Mouse (Mus musculus): ENCODE data around the gene Mmp24.

Mmp24 gene

DNA sequence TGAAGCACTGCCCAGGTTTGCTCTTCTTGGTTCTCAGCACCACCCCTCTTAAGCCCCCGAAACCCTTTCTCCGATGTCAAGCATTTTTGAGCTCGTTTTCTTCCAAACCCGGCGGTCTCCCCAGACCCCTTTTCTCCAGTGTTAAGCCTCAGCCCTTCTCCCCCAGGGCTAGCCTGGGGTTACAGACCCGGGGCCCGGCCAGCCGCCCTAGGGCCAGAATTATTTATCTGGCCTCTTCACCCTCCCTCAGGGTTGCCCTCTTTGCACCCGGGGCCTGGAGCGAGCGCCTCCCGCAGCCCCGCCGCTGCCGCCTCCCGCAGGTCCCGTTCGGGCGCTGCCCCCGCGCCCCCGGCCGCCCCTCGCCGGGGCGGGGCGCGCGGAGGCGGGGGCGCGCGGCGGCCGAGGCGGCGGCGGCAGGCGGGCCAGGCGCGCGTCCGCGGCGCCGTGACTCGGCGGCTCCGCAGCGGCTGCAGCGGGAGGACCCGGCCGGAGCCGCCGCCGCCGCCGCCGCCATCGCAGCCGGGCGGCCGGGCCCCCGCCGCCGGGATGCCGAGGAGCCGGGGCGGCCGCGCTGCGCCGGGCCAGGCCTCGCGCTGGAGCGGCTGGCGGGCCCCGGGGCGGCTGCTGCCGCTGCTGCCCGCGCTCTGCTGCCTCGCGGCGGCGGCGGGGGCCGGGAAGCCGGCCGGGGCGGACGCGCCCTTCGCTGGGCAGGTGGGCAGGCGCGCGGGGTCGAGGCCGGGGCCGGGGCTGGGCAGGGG lies at the start of gene Mmp24:
Gene Mmp24 (plus strand): TSS at position 416 of the 758 bp plus-strand sequence.
- WGBS: 15% methylated on average over 99 of the region's 100 CpGs

DNA sequence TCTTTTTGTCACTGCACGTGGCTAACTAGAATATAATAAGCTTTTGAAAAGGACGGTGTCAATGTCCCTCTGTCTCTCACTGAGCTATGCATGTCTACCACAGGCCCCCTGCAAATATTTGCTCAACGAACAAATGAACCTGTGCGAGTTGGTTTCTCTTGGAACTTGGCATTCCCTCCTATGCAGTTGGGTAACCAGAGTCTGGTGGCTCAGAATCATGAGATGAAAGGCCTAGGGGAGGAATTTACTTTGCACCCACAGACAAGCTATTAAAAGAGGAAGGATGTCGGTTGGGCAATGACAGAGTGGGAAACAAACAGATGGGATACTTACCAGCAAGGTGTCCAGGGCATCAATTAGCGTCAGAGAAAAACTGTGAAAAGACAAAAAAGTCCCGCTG lies 48.8 kb upstream of the Mmp24 start:
- 73% methylated on average over 7 of the region's 7 CpGs for WGBS

DNA sequence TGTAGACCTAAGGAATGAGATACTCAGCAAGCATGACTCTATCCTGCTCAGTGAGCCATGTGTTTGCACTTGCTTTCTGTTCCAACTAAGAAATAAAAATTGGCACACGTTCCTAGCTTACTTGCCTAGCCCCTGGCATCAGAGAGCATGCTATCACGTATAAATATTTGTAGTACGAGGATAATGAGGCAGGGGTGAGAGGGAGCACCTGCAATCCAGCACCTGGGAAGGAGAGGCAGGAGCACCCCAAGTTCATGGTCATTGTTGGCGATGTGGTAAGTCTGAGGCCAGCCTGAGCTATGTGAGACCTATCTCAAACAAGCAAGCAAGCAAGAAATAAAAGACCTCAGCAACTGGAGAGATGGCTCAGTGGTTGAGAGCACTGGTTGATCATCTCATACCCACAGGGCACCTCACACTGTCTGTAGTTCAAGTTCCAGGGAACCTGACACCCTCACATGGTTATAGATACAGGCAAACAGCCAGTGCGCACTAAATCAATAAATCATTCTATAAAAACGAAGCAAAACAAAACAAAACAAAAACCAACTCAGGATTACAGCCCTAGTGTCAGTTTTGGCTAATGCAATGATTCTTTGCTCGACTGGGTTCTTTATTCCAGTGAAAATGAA lies 47.3 kb upstream of the Mmp24 start:
- 66% methylated on average over 7 of the region's 7 CpGs for WGBS

DNA sequence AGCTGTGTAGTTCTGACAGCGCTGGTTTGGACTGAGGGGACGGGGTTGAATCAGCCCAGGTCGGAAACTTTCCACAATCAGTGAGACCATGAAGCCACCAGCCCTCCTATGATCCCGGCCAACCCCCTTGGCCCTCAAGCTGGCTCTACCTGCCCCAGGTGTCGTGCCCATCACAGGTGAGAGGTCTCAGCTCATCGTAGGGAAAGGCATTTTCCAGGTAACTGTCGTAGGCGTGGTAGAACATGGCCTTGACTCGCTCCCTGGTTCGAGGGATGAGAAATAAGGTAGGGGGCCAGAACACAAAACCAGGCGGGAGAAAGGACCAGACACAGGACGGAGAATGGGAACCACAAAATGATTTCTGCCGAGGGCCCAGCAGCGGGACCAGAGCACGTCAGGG lies 46.4 kb upstream of the Mmp24 start:
- 5% methylated on average over 15 of the region's 15 CpGs for WGBS

DNA sequence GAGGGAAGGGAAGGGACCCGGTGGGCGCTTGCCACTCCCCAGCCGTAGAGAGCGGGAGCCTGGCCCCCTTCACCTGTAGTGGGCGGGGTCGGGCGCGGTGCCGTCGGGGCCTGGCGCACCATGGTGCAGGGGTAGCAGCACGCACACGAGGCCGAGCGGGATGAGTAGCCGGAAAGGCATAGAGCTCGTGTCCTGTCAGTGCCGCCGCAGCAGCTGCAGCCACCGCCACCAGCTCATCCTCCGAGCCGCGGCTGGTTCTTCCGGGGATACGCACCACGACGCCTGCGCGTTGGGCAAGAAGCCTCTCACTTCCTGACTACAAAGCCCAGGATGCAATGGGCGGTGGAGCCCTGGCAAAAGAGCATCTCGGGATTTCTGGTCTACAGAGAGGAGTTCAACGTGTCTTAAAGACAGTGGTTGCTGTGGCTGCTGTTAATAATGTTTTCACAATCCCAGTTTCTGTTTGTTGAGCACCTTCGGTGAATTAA lies 45.9 kb upstream of the Mmp24 start, which contains the start of gene Edem2:
Gene Edem2 (minus strand): TSS at position 318 of the 488 bp plus-strand sequence.
- WGBS: 1% methylated on average over 33 of the region's 33 CpGs

DNA sequence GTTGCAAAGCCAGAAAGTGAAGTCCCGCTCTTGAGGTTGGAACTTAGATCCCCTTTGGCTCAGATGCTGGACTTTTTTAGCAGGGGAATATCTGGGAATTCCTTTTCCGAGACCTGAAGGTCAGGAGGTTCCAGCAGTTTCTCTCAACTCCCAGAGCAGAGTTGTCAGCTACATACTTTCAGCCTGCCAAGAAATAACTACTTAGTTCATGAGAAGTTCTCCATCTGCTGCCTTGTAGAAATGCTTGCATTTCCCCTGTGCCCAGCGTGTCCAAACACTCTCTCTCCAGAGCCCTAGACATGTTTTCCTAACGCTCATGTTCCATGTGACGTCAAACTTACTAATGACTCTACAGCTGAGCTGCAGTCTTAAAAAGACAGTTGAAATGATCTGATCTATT lies 40.1 kb upstream of the Mmp24 start:
- 80% methylated on average over 5 of the region's 5 CpGs for whole genome bisulfite sequencing

DNA sequence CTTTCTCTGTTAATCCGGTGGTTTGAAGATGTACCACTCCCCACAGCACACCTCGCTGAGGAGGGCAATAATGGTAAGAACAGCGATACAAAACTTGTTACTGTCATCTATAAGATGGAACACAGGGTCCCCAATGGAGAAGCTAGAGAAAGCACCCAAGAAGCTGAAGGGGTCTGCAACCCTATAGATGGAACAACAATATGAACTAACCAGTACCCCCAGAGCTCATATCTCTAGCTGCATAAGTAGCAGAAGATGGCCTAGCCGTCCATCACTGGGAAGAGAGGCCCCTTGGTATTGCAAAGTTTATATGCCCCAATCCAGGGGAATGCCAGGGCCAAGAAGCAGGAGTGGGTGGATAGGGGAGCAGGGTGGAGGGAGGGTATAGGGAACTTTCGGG lies 39.4 kb upstream of the Mmp24 start, which contains the start of gene Gm17581:
Gene Gm17581 (minus strand): TSS at position 101 of the 400 bp plus-strand sequence.
- 89% methylated on average over 5 of the region's 5 CpGs for WGBS

DNA sequence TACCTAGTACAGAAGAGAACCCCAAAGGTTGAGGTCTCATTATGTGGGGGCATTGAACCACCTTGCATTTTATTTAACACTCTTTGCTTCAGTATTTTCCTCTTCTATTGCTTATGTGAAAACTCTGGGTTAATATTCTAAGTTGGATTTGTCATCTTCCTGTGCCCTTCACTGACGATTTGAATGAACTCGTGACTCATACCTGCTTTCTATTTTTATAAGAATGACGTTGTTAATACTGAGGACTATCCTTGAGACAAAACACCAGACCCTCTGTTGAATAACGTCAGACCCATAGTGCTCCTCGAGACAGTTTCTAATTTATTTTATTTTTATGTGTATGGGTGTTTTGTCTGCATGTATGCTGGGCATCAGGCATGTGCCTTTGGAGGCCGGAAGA lies 38.2 kb upstream of the Mmp24 start:
- 80% methylated on average over 6 of the region's 6 CpGs for WGBS

DNA sequence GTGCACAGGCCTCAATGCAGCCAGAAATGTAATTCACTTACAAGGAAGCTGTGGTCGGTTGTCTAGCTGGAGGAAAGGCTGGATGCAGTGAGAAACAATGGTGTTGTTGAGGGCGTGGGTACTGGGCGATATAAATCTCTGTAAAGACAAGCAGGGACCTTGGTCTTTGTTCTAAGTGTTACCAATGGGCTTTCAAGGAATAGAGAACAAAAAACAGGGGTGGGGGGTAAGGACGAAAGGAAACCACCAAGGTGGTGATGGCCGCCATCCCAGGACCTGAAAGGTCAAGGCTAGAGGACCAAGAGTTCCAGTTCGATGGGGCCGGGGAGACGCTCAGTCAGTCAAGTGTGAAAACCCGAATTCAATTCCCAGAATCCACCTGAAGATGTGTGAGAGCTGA lies 37.3 kb upstream of the Mmp24 start:
- WGBS: 75% methylated on average over 9 of the region's 9 CpGs

DNA sequence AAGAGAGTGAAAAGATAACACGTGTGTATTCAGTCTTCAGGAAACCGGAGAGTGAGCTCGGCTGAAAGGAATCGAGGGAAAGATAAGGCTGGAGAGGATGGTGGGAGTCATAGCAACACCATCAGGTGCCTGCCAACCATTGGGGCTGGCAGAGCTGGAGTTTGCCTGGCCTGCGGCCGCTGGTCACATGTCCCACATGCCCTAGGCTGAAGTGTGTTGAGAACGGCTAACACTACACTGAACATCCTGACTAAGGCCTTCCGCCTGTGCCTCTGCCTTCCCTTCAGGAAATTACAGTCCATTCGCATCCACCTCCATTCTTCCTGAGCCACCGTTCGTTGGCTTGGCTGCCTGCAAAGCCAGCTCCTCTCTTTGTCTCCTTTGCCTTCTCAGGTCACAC lies 32.9 kb upstream of the Mmp24 start:
- WGBS: 69% methylated on average over 11 of the region's 11 CpGs

DNA sequence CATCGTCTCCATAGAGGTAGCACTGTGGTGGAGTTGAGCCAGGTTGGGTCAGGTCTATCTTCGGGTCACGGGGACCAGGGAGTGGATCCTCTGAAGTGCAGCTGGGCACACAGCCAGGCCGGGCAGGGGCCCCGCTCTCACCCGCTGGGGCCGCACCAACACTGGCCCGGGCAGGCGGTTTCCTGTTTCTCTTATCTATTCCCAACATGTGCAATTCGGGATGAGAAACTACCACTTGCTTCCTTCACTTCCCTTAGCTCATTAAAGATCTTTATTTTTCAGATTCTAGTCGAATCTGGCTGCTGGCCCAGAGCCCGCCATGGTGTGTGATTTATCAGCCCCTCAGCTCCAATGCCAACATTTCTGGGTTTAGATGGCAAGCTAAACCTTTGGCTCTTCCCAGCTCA lies 32.2 kb upstream of the Mmp24 start:
- 47% methylated on average over 12 of the region's 12 CpGs for WGBS

DNA sequence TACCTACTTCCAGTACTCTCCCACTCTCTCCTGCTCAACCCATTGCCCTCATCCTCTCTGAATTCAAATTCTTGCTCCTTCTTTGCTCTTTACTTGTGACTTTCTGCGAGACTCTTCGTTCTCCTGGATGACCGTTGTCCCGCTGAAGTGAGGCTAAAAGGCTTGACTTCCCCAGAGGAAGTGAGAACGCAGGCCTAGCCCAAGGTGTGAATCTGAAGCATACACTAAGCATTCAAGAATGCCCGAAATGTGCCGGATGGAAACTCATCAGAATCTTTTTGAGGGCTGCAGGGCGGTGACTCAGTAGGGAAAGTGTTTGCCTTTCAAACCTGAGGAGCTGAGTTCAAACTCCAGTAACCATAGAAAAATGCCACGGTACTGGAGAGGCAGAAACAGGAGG lies 31.8 kb upstream of the Mmp24 start:
- WGBS: 88% methylated on average over 9 of the region's 9 CpGs

DNA sequence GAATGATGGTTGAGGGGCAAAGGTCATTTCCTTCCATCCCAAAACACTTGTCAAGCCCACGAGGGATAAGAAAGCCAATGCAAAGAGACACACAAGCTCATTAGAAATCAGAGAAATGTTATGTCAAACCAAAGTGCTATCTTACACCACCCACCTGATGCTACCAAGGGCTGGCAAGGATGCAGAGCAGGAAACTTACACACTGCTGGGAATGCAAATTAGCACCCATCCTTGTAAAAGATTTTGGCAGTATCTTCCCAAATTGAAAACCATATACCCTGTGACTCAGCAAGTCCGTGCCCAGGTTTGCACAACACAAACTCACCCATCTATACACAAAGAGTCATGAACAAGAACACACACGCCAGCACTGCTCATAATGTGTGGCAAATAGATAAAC lies 29.7 kb upstream of the Mmp24 start:
- 54% methylated on average over 3 of the region's 3 CpGs for WGBS

DNA sequence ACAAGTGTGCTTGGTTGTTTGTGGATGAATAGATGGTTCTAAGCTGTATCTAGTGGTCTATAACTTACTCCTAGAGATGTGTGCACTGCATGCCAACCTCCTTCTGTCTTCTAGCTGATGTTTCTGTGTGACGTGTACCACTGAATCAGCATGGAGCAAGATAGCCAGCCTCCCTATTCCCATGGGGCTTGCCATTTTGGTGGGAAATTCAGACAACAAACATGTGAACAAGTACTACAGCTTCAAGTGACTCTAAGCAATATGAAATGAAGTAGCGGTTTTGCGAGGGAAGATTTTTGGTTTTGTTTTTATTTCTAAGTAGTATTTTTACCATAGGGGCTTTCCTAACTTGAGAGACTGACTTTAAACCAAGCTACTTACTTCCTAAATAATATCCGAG lies 25.7 kb upstream of the Mmp24 start:
- 89% methylated on average over 4 of the region's 4 CpGs for WGBS

DNA sequence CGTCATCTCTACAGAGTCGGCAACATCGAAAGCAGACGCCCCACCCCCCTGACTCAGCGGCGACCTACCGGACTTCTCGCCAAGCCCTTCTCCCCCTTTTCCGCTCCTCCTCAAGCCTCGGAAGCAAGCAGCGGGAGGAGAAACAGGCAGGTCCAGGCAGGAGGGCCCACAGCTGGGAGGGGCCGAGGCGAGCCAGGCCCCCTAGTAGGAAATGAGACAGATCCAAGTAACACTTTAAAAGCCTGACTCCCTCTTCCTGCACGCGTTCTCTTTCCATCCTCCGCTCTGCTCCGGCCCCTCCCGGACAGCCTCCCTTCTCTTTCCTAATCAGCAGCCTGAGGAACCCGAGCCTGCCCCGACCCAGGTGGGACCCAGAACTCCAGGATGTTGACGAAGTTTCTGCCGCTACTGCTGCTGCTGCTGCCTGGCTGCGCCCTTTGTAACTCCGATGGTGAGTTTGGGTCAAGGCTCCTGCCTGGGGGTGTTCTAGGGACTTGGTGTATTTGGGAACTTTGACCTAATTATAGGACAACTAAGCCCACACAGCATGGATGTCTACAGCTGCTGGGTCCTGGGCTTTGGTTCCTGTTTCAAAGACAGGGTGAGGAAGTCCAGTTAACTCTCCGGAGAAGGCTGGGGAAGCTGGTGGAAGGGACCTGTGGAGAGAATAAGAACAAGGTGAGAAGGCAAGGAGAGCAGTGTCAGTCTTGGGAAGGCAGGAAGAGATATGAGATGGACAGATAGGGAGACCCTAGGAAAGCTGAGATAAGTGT lies 23.9 kb upstream of the Mmp24 start, which contains the start of gene Procr:
Gene Procr (plus strand): TSS at position 104 of the 773 bp plus-strand sequence.
- 5% methylated on average over 25 of the region's 25 CpGs for WGBS

DNA sequence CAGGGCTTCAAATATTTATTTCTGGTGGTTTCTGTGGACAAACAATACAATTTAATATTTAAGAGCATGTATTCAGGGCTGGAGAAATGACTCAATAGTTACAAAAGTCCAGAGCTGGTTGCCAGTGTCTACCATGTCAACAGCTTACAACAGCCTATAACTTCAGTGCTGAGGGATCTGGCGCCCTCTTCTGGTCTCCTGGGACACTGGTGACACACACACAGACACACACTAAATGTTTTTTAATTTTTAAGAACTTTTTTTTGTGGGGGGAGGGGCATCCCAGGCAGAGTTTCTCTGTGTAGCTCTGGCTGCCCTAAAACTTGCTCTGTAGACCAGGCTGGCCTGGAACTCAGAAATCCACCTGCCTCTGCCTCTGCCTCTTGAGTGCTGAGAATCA lies 19.4 kb upstream of the Mmp24 start:
- 3% methylated on average over 1 of the region's 1 CpGs for WGBS

DNA sequence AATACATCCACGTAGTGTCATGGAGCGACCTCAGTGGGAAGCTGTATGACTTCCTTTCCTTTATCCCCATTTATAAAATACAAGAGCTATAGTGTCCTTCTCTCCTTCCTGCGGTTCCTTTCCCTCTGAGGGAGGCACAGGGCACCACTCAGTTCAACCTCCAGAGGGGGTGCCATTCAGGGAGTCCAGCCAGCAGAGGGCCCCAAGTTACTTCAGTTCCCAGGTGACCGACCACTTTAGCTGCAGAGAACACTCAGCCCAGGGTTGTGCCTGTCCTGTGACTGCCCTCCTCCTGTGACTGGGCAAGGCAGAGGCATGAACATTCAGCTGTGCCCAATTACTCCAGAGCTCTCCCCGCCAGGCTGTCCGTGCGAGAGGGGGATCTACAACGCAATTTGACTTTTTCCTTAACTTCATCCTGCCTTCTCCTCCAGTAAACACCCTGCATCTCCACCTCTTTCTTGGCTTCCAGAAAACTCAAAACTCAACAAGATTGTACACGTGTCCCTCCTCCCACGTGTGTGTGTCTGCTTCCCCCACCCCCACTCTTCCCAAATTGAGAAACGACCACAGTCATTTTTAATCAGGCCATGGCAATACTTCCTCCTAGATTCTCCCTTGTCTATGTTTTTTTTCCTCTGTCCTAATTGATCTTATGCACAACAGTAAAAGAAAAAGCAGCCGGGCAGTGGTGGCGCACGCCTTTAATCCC lies 18.1 kb upstream of the Mmp24 start:
- WGBS: 69% methylated on average over 14 of the region's 14 CpGs

DNA sequence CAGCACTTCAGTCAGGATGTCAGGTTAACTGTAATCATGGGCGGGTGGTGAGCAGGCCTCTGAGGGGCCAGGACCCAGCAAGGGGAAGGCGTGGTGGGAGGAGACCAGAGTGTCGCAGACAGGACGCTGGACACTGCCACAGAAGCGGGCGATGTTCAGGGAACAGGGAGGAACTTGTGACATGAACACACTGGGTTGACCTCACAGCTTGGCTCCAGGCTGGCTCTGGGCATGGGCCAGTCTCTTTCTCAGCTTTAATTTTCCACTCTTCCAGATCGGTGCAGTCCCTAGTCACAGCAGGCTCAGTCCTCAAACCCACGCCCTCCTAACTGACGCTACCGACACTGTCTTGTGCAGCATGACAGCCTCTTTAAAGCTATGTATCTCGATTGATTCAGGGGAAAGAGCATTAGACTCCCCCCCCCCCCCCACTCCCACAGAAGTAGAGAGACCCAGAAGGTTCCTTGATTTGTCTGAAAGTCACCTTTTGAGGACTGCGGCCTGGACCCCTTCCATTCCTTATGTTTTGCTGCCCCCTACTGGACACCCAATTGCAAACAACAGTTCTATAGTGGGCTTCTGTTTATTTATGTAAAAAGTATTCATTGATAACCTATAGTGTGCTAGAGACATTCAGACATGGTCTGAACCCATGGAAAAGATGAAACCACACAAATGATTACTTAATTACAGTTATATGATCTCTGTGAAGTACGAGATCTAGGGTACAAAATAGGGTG lies 10.3 kb upstream of the Mmp24 start:
- WGBS: 56% methylated on average over 13 of the region's 13 CpGs

DNA sequence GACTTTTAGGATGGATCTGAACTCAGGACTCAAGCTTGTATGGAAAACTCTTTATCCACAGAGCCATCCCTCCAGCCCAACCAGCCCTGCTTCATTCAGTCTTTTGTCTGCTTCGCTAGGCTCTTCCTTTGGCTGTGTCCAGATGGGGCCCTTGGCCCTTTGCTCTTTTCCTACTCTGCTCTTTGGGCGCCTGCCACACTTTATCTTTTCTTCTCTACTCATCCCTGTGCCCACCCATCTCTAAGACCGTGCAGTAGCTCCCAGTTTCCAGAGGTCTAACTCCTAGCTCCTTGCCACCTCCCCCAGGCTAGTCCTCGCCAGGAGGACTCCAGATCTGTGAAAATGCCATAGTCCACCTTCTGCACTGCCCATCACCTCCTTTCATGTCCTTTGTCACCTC lies 1.5 kb upstream of the Mmp24 start:
- 70% methylated on average over 4 of the region's 4 CpGs for WGBS

DNA sequence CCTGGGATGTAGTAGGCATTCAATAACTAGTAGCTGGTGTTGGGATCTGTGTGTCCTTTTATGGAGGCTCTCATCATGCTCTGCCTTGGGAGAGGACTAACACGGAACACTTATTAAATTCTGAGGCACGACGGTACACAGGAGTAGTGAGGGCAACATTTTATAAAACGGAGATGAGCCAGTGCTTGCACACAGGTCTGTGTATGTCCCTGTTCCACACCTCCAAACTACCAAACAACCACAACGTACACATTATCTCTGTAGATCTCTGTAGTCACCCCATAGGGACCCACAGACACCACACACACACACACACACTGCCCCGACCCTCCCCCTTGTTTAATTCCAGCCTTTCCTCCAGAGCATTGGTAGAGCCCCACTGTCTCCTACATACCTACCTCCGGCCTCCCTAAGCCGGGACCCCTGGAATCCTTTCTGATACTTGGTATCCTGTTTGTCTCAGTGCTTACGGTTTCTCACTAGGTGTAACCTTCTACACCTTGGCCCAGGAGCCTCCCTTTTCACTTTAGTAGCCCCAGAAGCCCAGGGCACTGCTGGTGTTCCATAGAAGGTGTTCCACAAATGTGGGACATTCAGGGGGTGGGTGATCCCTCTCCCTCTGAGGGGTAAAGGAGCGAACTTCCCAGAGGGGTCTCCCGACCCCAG lies 748 bp upstream of the Mmp24 start:
- 49% methylated on average over 11 of the region's 11 CpGs for WGBS

Data from cerebral cortex, adult 2 months (tissue).